Mouse (Mus musculus) adrenal gland, postnatal 4 days (tissue): ENCODE results near the gene Cacna1f. TPM values are rescaled to one million over a fixed set of nuclear protein-coding genes. Genes with fewer than 3 reads are reported as not detected.
A peak's percentile ranks its signal among the peaks of the same experiment; 100 is the strongest.

ENCODE experiments used
- DNase-seq, 2 experiments: peaks; one replicate each; pipeline ENCODE4 v3.0.0; 2021 to 2022; ENCODE audit warnings: low spot score in 2 of 2, mixed read lengths in 2 of 2
- total RNA-seq, 2 experiments: library from RNA; stranded (reverse); gene quantifications; 2 replicates each; pipeline ENCODE4 v1.2.3; 2021

Cacna1f gene
- total RNA-seq, 2 experiments from 2014 or later = 0.06 TPM; not detected in 1

- no peak for DNase-seq
Measured at GRCm38 (mm10) chrX:7673578-7674281, 66.8 kb downstream of the Cacna1f start.

GRCm38 (mm10) chrX:7674284-7675000 is 67.6 kb downstream of the Cacna1f start:
- DNase-seq = no peak

DNA sequence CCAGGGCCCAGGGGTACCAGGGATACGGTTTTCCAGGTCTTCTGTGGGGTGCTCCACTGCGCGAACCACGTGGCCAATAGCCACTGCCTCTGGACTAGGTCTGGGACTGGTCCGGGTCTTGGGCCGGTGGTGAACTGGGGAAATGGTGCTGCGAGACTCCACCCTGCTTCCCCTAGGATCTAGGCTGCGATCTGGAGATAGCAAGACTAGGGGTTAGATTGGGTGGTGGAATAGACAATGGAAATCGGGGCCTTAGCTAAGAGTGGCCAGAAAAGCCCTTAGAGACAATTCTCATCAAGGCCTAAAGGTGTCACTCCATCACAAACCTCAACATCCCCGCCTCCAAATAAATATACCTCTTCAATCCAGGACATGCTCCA is 68.1 kb downstream of the Cacna1f start:
- DNase-seq = no peak

DNA sequence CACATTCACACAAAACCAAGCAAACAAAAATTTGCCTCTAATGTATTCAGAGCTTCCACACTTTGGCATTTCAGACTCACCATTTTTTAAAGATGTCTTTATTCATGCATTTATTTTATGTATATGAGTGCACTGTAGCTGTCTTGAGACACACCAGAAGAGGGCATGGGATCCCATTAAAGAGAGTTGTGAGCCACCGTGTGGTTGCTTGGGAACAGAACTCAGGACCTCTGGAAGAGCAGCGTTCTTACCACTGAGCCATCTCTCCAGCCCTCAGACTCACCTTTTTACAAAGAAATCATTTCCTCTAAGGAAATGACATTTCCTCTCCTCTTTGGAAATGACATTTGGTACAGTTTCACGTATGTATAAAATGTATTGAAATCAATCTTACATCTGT is 72.1 kb downstream of the Cacna1f start:
- DNase-seq = no peak

- peak; percentile 68 to 74 for DNase-seq
Measured at GRCm38 (mm10) chrX:7679405-7680056, 72.6 kb downstream of the Cacna1f start.

- DNase-seq = no peak
Measured at GRCm38 (mm10) chrX:7680057-7680412, 73.2 kb downstream of the Cacna1f start.

DNA sequence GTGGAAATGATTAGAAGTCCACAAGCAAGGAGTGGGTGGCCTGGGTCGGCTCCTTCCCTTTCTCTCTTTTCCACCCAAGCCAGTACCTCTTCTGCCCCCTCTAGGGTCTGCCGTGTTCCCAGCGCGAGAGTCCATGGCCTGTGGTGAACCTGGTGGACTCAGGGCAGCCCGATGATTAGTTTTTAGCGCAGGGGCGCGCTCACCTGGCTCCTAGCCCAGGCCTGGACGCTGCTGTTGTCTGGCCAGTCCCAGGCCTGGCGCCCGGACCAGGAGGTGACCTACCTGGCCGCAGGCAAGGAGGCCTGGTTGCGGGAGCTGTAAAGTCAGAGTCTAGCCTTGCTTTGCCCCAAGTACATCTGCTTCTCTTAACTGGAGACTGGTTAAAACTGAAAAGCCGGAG is 74.0 kb downstream of the Cacna1f start, which contains the start of gene Magix:
Gene Magix (minus strand): TSS at position 388 of the 400 bp plus-strand sequence.
- DNase-seq = no peak

Other genes with a start within 250 kb of the Cacna1f start
- 10 to 100 TPM; 29.4 to 30.6 TPM for gene Usp27x, start 231.3 kb upstream of the Cacna1f start, total RNA-seq
- gene Foxp3, start 33.4 kb upstream of the Cacna1f start, total RNA-seq = under 1 TPM; 0.20 to 0.40 TPM
- gene Ppp1r3f, start 32.8 kb upstream of the Cacna1f start, total RNA-seq = 1 to 10 TPM; 6.0 to 6.7 TPM
- 10 to 100 TPM; 18.2 to 27.0 TPM for gene Ccdc22, start 1.6 kb upstream of the Cacna1f start, total RNA-seq
- gene Syp, start 31.4 kb downstream of the Cacna1f start, total RNA-seq = 10 to 100 TPM; 77.4 to 93.2 TPM
- 10 to 100 TPM; 16.4 to 18.7 TPM for gene Prickle3, start 50.2 kb downstream of the Cacna1f start, total RNA-seq
- 100 to 1,000 TPM in 1 of 2 experiments, 10 to 100 TPM in 1; 87.4 to 102 TPM for gene Plp2, start 64.3 kb downstream of the Cacna1f start, total RNA-seq
- gene Magix, start 74.2 kb downstream of the Cacna1f start, total RNA-seq = 1 to 10 TPM in 1 of 2 experiments, under 1 TPM in 1; 0.42 to 1.4 TPM
- gene Gpkow, start 90.0 kb downstream of the Cacna1f start, total RNA-seq = 10 to 100 TPM; 47.7 to 48.2 TPM
- gene Wdr45, start 107.2 kb downstream of the Cacna1f start, total RNA-seq = 10 to 100 TPM; 68.0 to 75.4 TPM
- gene Gm45208, start 115.2 kb downstream of the Cacna1f start, total RNA-seq = 1 to 10 TPM in 1 of 2 experiments, not detected in 1; 1.4 TPM
- 10 to 100 TPM; 15.5 to 16.0 TPM for gene Praf2, start 121.4 kb downstream of the Cacna1f start, total RNA-seq
- gene Ccdc120, start 143.8 kb downstream of the Cacna1f start, total RNA-seq = 10 to 100 TPM in 1 of 2 experiments, 1 to 10 TPM in 1; 9.0 to 10.8 TPM
- gene Tfe3, start 155.5 kb downstream of the Cacna1f start, total RNA-seq = 10 to 100 TPM; 39.9 to 41.0 TPM
- 10 to 100 TPM; 52.0 to 64.8 TPM for gene Gripap1, start 182.7 kb downstream of the Cacna1f start, total RNA-seq
- gene Kcnd1, start 215.2 kb downstream of the Cacna1f start, total RNA-seq = 1 to 10 TPM; 2.2 to 3.6 TPM
- 10 to 100 TPM; 73.4 to 86.3 TPM for gene Otud5, start 234.3 kb downstream of the Cacna1f start, total RNA-seq